Mouse (Mus musculus): ENCODE measurements around the gene Wasf2. TPM values are rescaled to one million over a fixed set of nuclear protein-coding genes. Genes with fewer than 3 reads are reported as not detected.
A peak's percentile ranks its signal among the peaks of the same experiment; 100 is the strongest.

Gene Wasf2
- 7.5 and 8.8 TPM in 2 replicates for polyA plus RNA-seq (2012)

DNA sequence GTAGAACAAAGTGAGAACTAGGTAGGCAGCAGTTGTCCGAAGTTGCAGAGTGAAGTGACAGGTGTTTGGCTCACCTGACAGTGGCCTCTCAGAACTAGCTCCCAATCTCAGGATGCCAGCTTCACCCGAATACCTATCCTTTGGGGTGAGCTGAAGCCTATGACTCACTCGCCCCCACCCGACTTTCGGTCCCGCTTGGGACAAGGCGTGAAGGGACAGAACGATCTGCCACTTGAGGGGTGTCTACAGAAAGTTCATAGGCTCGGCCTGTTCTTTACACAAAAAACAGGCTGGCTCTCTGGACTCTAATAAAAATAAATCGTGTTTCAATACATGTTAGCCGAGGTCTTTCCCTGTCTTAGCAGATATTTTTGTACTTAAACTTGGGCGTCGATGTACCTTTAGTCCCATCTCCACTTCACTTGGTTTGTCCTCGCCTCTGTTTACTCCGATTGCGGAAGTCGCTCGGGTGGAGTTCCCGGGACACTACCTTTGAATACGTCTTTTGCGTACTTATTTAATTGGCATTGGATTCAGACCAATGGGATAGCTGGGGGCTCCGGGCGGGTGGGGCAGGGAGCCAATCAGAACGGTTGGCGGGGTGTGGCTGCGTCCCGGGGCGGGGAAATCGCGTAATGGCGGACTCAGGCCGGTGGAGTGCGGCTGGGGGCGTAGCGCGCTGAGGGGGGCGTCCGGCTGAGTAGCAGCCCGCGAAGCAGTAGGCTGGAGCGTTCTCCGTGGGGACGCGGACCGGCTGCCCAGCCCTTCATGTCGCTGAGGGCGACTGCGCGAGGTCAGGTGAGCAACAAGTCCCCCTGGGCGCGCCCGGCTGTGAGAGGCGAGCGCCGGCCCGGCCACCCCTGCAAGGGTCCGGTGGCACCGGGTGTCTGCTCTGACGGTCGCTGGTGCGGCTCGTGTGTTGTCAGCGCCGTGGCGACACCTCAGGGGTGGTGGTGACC is at the start of gene Wasf2:
Gene Wasf2 (plus strand): TSS at position 575 of the 959 bp plus-strand sequence.
- Histone ChIP-seq H3K27me3 (ENCODE audit: control insufficient read depth) (no peaks in the 10 kb centered on the region), H3K4me3 (replicated peaks) (peak within 1 kb of the TSS; percentile 98), H3K4me1 (ENCODE audit: control insufficient read depth) (peaks cover 34% of the 10 kb centered on the region), H3K36me3 (ENCODE audit: control insufficient read depth) (peaks cover 9% of the 10 kb centered on the region), H3K9me3 (ENCODE audit: control insufficient read depth, low read length) (no peaks in the 10 kb centered on the region)
- no peak for TF ChIP-seq GATA1 (IDR thresholded peaks at IDR 0.05; ENCODE audit: low read length)
- no peak for TF ChIP-seq TAL1 (IDR thresholded peaks at IDR 0.05; ENCODE audit: low read length)

DNA sequence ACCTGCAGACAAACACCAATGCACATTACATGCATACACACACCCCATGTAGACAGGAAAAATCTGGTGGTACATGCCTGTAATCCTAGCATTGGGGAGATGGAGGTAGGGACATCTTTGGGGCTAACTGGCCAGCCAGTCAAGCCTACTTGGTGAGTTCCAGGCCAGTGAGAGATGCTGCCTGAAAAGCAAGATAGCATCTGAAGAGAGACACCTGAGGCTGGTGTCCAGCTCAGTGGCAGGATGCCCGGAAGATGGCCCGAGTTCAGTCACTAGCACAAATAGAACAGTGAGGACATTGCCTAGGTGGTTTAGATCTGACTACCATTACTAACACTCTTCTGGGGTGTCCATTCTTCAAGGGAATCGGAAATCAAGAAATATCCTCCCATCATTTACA is 49.4 kb upstream of the Wasf2 start:
- H3K4me3 ChIP-seq (replicated peaks), result no peak overlapping the region
- TF ChIP-seq GATA1 (IDR thresholded peaks at IDR 0.05; ENCODE audit: low read length) (no peak), TAL1 (IDR thresholded peaks at IDR 0.05; ENCODE audit: low read length) (no peak)
- H3K9me3 ChIP-seq (ENCODE audit: control insufficient read depth, low read length), result no peaks in the 10 kb centered on the region
- H3K36me3 ChIP-seq (ENCODE audit: control insufficient read depth), result no peaks in the 10 kb centered on the region; the same call in 1 of the 2 replicates
- H3K4me1 ChIP-seq (ENCODE audit: control insufficient read depth), result peaks cover 5% of the 10 kb centered on the region
- H3K27me3 ChIP-seq (ENCODE audit: control insufficient read depth), result peaks cover 17% of the 10 kb centered on the region

DNA sequence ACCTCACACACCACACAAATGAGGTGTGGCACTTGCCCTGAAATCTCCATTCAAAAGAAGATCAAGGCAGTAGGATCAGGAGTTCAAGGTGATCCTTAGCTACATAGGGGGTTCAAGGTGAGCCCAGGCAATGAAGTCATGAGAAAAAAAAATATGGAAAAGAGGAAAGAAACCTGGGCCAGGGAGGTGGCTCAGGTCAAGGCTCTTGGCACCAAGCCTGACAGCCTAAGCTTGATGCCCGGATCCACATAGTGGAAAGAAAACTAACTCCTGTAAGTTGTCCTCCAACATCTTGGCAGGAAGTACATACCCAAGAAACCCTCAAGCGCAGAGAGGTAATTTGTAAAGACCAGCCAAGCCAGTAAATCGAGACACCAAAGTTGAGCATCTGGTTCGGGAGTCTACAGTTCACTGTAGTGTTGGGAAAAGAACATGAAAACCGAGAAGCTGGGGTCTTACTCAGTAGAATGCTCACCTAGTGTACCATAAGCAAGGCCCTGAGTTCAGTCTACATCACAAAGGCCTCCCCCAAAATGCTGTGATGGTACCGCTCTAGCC is 48.0 kb upstream of the Wasf2 start:
- Histone ChIP-seq H3K27me3 (ENCODE audit: control insufficient read depth) (peaks cover 17% of the 10 kb centered on the region), H3K4me3 (replicated peaks) (no peak overlapping the region), H3K9me3 (ENCODE audit: control insufficient read depth, low read length) (no peaks in the 10 kb centered on the region), H3K4me1 (ENCODE audit: control insufficient read depth) (peaks cover 5% of the 10 kb centered on the region), H3K36me3 (ENCODE audit: control insufficient read depth) (no peaks in the 10 kb centered on the region; the same call in 1 of the 2 replicates)
- TF ChIP-seq TAL1 (IDR thresholded peaks at IDR 0.05; ENCODE audit: low read length) (no peak), GATA1 (IDR thresholded peaks at IDR 0.05; ENCODE audit: low read length) (no peak)

DNA sequence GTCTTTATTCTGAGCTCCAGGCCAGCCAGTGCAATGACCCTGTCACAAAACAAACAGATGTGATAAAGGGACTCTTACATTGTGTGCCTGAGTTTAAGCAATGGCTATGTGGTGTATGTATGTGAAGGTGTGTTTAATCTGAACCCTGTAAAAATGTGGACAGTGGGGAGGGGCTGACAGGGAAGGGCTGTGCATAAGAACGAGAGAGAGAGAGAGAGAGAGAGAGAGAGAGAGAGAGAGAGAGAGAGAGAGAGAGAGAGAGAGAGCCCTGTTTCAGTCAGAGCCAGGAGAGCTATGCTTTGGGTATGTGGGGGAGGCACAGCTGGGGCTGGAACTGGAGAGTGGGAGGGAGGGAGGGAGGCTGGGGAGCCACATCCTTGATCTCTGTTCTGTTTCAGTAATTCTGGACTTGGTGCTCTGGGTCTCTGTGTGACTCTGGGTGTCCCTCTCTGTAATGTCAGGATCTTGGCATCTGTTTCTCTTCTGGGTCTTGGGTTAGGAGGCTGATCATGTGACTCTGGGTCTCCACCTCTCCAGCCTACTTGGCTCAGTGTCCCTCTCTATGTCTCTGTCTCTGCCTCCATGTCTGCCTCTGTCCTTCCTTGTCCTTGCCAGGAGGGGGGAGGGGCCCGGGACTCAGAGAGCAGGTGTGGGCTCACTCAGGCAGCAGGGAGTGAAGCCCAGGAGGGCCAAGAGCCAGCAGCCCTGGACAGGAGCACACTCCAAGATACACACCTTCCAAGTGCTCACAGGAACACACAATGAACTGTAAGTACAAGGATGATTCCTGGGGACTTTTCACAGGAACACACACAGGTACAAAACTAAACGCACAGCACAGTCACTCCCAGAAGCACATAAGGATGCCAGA is 46.1 kb upstream of the Wasf2 start:
- Histone ChIP-seq H3K9me3 (ENCODE audit: control insufficient read depth, low read length) (no peaks in the 10 kb centered on the region), H3K4me3 (replicated peaks) (no peak overlapping the region), H3K36me3 (ENCODE audit: control insufficient read depth) (no peaks in the 10 kb centered on the region), H3K27me3 (ENCODE audit: control insufficient read depth) (peaks cover 19% of the 10 kb centered on the region), H3K4me1 (ENCODE audit: control insufficient read depth) (peaks cover 2% of the 10 kb centered on the region)
- TF ChIP-seq TAL1 (IDR thresholded peaks at IDR 0.05; ENCODE audit: low read length) (no peak), GATA1 (IDR thresholded peaks at IDR 0.05; ENCODE audit: low read length) (no peak)

DNA sequence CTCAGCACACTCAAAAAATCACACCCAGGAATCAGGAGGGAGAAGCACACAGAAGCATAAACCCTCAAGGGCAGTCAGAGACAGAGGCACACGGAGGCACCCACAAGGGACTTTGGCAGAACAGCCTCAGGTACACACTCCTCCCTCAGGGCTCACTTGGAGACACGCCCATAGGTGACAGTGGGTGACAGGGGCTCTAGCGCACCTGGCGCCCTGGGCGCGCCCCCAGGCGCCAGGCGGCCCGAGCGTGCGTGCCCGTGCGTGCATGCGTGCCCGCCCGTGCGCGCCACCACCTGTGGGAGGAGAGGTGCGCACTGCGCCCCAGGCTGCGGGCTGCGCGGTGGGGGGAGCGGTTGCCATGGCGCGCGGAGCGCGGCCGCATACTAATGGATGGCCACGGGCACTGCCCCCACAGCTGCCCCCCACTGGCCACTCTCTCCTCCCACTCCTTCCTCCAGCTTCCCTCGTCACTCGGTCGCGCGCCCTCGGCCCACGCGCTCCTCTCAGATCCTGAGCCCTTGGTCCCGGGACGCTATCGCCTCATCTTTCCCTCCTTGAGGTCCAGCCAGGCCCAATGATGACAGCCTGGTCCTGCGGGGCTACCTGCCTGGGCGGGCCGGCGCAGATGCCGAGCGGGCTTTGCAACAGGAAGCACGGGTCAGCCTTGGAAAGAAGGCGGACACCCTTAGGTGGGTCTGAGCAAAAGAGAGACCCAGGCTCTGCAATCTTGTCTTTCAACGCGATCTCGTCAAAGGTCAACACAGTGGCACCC is 45.1 kb upstream of the Wasf2 start:
- Histone ChIP-seq H3K4me3 (replicated peaks) (peak overlapping the region; percentile 7), H3K36me3 (ENCODE audit: control insufficient read depth) (no peaks in the 10 kb centered on the region), H3K27me3 (ENCODE audit: control insufficient read depth) (peaks cover 21% of the 10 kb centered on the region), H3K4me1 (ENCODE audit: control insufficient read depth) (no peaks in the 10 kb centered on the region; the same call in 1 of the 2 replicates), H3K9me3 (ENCODE audit: control insufficient read depth, low read length) (no peaks in the 10 kb centered on the region)
- TF ChIP-seq TAL1 (IDR thresholded peaks at IDR 0.05; ENCODE audit: low read length) (no peak), GATA1 (IDR thresholded peaks at IDR 0.05; ENCODE audit: low read length) (no peak)

DNA sequence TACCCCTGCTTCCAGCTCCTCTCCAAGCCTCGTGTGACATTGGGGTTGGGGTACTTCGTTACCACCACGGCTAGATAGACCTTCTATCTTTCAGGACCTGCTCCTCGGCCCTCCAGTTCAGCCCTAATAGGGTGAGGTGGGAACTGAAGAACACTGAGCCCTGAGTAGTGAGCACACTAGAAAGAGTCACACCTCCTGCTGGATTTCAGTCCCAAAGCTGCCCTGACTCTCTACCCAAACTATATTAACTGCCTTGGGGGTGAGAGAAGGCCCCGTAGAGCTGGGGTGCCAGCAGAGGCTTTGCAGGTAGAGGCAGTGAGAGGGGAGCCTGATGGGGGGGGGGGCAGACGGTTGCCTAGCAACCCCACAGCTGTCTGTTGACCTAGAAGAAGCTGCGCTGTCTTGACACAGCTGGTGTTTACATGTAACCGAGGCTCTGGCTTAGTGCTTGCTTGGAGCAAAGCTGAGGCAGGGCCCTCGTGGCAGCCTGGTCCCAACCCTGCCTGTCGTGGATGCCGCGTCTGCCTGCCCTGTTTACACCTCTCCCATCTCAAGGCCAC is 44.4 kb upstream of the Wasf2 start:
- H3K4me1 ChIP-seq (ENCODE audit: control insufficient read depth), result no peaks in the 10 kb centered on the region; the same call in 1 of the 2 replicates
- TF ChIP-seq GATA1 (IDR thresholded peaks at IDR 0.05; ENCODE audit: low read length) (no peak), TAL1 (IDR thresholded peaks at IDR 0.05; ENCODE audit: low read length) (no peak)
- H3K27me3 ChIP-seq (ENCODE audit: control insufficient read depth), result peaks cover 24% of the 10 kb centered on the region
- H3K9me3 ChIP-seq (ENCODE audit: control insufficient read depth, low read length), result no peaks in the 10 kb centered on the region
- no peaks in the 10 kb centered on the region for H3K36me3 ChIP-seq (ENCODE audit: control insufficient read depth)
- no peak overlapping the region for H3K4me3 ChIP-seq (replicated peaks)

DNA sequence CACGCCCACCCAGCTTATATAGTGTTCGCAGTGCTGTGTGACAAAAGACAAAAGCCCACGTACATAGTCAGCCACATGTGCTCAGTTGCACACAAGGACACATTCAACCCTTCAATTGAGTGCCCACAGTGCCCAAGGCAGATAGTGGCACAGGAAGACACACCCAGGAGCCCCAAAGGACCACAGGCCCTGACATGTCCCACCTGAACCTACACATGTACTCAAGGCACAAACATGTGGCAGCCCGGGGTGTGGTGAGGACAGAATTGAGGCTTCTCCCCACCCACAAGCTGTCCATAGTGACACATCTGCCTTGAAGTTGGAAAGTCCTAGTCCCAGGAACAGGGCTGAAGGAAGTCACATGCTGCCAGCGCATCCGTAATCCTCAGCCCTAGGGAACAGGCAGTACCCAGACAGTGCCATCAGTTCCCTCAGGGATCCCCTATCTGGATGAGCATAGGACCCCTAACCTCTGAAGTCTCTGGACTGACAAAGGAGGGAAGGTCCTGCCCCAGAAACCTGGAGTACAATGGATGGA is 43.1 kb upstream of the Wasf2 start:
- TF ChIP-seq TAL1 (IDR thresholded peaks at IDR 0.05; ENCODE audit: low read length), result no peak
- no peak for TF ChIP-seq GATA1 (IDR thresholded peaks at IDR 0.05; ENCODE audit: low read length)
- H3K4me1 ChIP-seq (ENCODE audit: control insufficient read depth), result peaks cover under 1% of the 10 kb centered on the region
- no peaks in the 10 kb centered on the region for H3K36me3 ChIP-seq (ENCODE audit: control insufficient read depth)
- H3K9me3 ChIP-seq (ENCODE audit: control insufficient read depth, low read length), result no peaks in the 10 kb centered on the region
- no peak overlapping the region for H3K4me3 ChIP-seq (replicated peaks)
- H3K27me3 ChIP-seq (ENCODE audit: control insufficient read depth), result peaks cover 38% of the 10 kb centered on the region

DNA sequence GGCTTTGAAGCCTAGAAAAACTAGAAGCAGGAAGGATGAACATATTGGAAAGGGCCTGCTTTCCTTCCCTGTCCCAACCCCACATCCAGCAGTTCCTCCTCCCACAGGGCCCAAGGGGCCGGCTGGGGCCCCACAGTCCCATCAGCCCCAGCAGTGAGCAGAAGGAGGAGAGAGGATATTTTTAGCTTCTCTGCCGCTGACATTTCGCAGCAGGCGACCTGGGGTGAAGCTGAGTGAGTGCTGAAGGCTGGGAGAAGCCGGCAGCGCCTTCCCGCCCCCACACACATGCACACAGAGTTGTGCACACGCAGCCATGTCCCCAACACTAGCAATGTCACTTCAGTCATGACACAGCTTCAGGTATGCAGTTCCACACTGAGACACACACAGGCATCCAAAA is 42.5 kb upstream of the Wasf2 start:
- Histone ChIP-seq H3K4me1 (ENCODE audit: control insufficient read depth) (peaks cover 3% of the 10 kb centered on the region), H3K9me3 (ENCODE audit: control insufficient read depth, low read length) (no peaks in the 10 kb centered on the region), H3K4me3 (replicated peaks) (no peak overlapping the region), H3K36me3 (ENCODE audit: control insufficient read depth) (no peaks in the 10 kb centered on the region), H3K27me3 (ENCODE audit: control insufficient read depth) (peaks cover 44% of the 10 kb centered on the region)
- TF ChIP-seq GATA1 (IDR thresholded peaks at IDR 0.05; ENCODE audit: low read length), result no peak
- TF ChIP-seq TAL1 (IDR thresholded peaks at IDR 0.05; ENCODE audit: low read length), result no peak

Measured in erythroblast, embryonic 14.5 days (primary cell).